Mouse (Mus musculus) urinary bladder, postnatal 14 days (tissue): ENCODE measurements around the gene Dock2.

Experiments used
- DNase-seq: peaks from one replicate; pipeline ENCODE4 v3.0.0; 2021; ENCODE audit warnings: low spot score

Gene Dock2

GRCm38 (mm10) chr11:34525096-34525891 is 258.4 kb downstream of the Dock2 start:
- DNase-seq = no peak

- DNase-seq = no peak
Measured at GRCm38 (mm10) chr11:34524586-34524985, 259.1 kb downstream of the Dock2 start.

GRCm38 (mm10) chr11:34518566-34518965 is 265.1 kb downstream of the Dock2 start:
- DNase-seq = no peak

- DNase-seq = no peak
Measured at GRCm38 (mm10) chr11:34516971-34517370, 266.7 kb downstream of the Dock2 start.

- no peak for DNase-seq
Measured at GRCm38 (mm10) chr11:34515301-34515700, 268.4 kb downstream of the Dock2 start.

GRCm38 (mm10) chr11:34506390-34506789 is 277.3 kb downstream of the Dock2 start:
- no peak for DNase-seq

- no peak for DNase-seq
Measured at GRCm38 (mm10) chr11:34499663-34500062, 284.0 kb downstream of the Dock2 start.

GRCm38 (mm10) chr11:34494682-34495081 is 289.0 kb downstream of the Dock2 start:
- no peak for DNase-seq

GRCm38 (mm10) chr11:34492986-34493385 is 290.7 kb downstream of the Dock2 start:
- DNase-seq = no peak

- no peak for DNase-seq
Measured at GRCm38 (mm10) chr11:34492223-34492622, 291.5 kb downstream of the Dock2 start.

GRCm38 (mm10) chr11:34489548-34489947 is 294.1 kb downstream of the Dock2 start:
- DNase-seq = no peak

- no peak for DNase-seq
Measured at GRCm38 (mm10) chr11:34479301-34479700, 304.4 kb downstream of the Dock2 start.

GRCm38 (mm10) chr11:34469792-34470191 is 313.9 kb downstream of the Dock2 start:
- no peak for DNase-seq

- DNase-seq = no peak
Measured at GRCm38 (mm10) chr11:34468571-34468970, 315.1 kb downstream of the Dock2 start.

GRCm38 (mm10) chr11:34467056-34467455 is 316.6 kb downstream of the Dock2 start:
- no peak for DNase-seq

GRCm38 (mm10) chr11:34449944-34450343 is 333.7 kb downstream of the Dock2 start:
- DNase-seq = no peak

GRCm38 (mm10) chr11:34447891-34448290 is 335.8 kb downstream of the Dock2 start:
- peak; percentile 18 for DNase-seq

GRCm38 (mm10) chr11:34438429-34438828 is 345.3 kb downstream of the Dock2 start:
- DNase-seq = no peak

GRCm38 (mm10) chr11:34437446-34437845 is 346.2 kb downstream of the Dock2 start:
- DNase-seq = no peak

GRCm38 (mm10) chr11:34431978-34432377 is 351.7 kb downstream of the Dock2 start:
- DNase-seq = no peak

GRCm38 (mm10) chr11:34431371-34431770 is 352.3 kb downstream of the Dock2 start:
- no peak for DNase-seq

- no peak for DNase-seq
Measured at GRCm38 (mm10) chr11:34430940-34431339, 352.8 kb downstream of the Dock2 start.

- no peak for DNase-seq
Measured at GRCm38 (mm10) chr11:34427212-34427611, 356.5 kb downstream of the Dock2 start.

GRCm38 (mm10) chr11:34424546-34424945 is 359.1 kb downstream of the Dock2 start:
- no peak for DNase-seq
